Mouse (Mus musculus) lung, postnatal 0 days (tissue): Measurements from ENCODE around the gene Psmb7.

Experiments used
- CTCF ChIP-seq: IDR thresholded peaks from 2 replicates; pipeline ENCODE4 v1.5.1; 2016; ENCODE audit warnings: antibody characterized with exemption, mild to moderate bottlenecking
- EP300 ChIP-seq: IDR thresholded peaks from 2 replicates; pipeline ENCODE4 v1.6.1; 2016; ENCODE audit warnings: antibody characterized with exemption, mild to moderate bottlenecking, control low read depth

DNA sequence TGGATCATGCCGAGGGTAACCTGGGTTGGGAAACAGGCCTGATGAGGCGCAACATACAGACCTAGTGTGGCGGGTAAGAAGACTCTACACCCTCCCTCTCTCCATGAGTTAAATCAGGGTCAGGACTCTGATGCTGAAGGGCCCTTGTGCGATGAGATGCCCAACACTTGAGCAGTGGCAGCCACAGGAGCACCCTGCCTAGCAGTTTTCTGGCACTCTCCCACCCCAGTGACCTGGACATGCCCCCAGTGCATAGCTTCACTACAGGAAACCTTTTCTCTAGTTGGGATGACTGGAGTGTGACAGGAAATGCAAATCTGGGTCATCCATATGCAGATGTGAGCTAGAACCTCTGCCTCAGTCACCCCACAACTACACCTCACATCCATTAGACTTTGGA, 88.2 kb downstream of the Psmb7 start:
- TF ChIP-seq CTCF (no peak), EP300 (no peak)
